Mouse (Mus musculus): ENCODE data around the gene 1110008P14Rik. TPM values are rescaled to one million over a fixed set of nuclear protein-coding genes. Genes with fewer than 3 reads are reported as not detected.
A peak's percentile ranks its signal among the peaks of the same experiment; 100 is the strongest.

Gene 1110008P14Rik
- total RNA-seq, 2 experiments from 2014 or later, result 341 to 349 TPM

DNA sequence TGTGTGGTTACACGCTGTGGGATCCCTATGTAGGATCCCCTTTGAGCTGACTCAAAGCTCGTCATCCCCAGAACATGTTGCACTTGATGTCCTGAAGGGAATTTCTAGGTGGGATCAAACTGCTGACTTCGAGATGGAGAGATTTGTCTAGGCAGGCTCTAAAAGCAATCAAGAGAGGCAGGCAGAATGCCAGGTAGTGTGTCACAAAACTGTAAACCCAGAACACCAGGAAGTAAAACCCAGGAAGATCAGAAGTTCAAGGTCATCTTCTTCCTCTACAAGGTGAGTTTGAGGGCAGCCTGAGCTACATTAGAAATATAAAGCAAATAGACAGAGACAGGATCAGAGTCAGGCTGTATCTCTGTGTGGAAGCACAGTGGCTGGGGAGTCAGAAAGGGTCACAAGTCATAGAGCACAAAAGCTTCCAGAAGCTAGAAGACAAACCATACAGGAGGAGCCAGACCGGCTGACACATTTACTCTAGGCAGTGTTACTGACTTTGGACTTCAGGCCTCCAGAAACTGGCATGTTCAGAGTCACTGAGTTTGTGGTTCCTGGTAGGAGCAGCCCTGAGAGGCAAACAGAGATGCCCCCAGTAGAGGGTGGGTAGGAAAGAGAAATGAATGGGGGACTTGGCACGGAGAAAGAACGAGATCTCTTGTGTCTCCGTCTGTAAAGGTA is 25.5 kb upstream of the 1110008P14Rik start:
- DNase-seq (ENCODE audit: extremely low spot score in 1 of 2, low spot score in 2 of 2), result no peak
- Histone ChIP-seq H3K4me3 (no peak overlapping the region), H3K27ac (no peak overlapping the region)
- TF ChIP-seq CTCF (IDR thresholded peaks at IDR 0.05), result no peak
- intact Hi-C loops (cut with DNase I), result no loop called here

DNA sequence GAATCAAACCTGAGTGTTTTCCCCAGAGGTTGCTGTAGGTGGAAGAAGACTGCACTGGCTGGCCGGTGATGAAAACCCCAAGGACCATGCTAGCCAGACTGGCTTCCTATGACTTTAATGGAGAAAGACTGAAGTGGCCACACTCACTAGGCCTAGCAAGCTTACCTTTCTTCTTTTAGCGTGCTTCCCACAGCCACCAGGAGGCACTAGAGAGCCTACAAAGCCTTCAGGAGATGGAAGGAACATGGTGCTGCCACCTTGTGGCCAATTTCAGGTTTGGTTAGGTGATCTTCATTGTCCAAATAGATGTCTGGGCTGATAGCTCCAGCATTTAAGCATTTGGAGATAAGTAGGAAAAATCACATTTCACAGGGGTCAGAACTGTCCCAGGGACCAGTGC is 22.9 kb upstream of the 1110008P14Rik start:
- TF ChIP-seq CTCF (IDR thresholded peaks at IDR 0.05), result no peak; the same call in none of the 2 replicates
- no peak overlapping the region for H3K4me3 ChIP-seq
- DNase-seq (ENCODE audit: extremely low spot score in 1 of 2, low spot score in 2 of 2), result peak; percentile 91 to 95
- intact Hi-C loops (cut with DNase I), result loop anchor here (1.0 kb wide), 1 partner anchor 83 kb away; no protein-coding TSS in a partner anchor
- H3K27ac ChIP-seq, result no peak overlapping the region

DNA sequence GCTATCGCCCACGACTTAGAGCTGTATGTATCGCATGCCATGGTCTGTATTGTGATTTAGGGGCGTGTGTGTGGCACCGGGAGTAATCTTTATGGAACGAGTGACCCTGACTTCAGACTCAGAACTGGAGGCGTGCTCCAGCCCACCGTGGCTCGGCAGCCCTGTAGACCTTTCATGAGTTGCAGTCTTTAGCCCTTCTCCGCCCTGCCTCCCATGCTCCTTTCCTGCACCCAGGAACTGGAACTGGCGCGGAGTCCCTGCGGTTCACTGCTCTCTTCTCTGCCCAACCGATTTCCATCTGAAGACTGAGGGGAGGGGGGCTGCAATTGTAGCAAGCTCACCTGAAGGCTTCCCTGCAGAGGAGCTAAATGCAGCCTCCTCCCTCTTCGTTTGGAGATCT is 15.0 kb upstream of the 1110008P14Rik start:
- intact Hi-C loops (cut with DNase I), result loop anchor here (2.0 kb wide), 2 partner anchors 34 to 170 kb away; no protein-coding TSS in a partner anchor
- Histone ChIP-seq H3K27ac (peak overlapping the region; percentile 97), H3K4me3 (peak overlapping the region; percentile 84)
- no peak for TF ChIP-seq CTCF (IDR thresholded peaks at IDR 0.05)
- DNase-seq (ENCODE audit: extremely low spot score in 1 of 2, low spot score in 2 of 2), result no peak

- intact Hi-C loops (cut with DNase I), result loop anchor here (2.0 kb wide), 2 partner anchors 33 to 171 kb away; no protein-coding TSS in a partner anchor
- DNase-seq (ENCODE audit: extremely low spot score in 1 of 2, low spot score in 2 of 2), result peak; percentile 91 to 92
- no peak; the same call in 1 of the 2 replicates for TF ChIP-seq CTCF (IDR thresholded peaks at IDR 0.05)
- H3K27ac ChIP-seq, result peak overlapping the region; percentile 97
- H3K4me3 ChIP-seq, result peak overlapping the region; percentile 84
Measured at GRCm38 (mm10) chr2:32395946-32396621, 14.3 kb upstream of the 1110008P14Rik start.

GRCm38 (mm10) chr2:32395484-32395945 is 13.8 kb upstream of the 1110008P14Rik start, which contains the start of gene Ptges2:
Gene Ptges2 (plus strand): TSS chr2:32395896.
- H3K27ac ChIP-seq, result peak within 1 kb of the TSS; percentile 97
- DNase-seq (ENCODE audit: extremely low spot score in 1 of 2, low spot score in 2 of 2), result peak; percentile 85 to 91
- intact Hi-C loops (cut with DNase I), result no loop called here
- no peak for TF ChIP-seq CTCF (IDR thresholded peaks at IDR 0.05)
- peak within 1 kb of the TSS; percentile 84 for H3K4me3 ChIP-seq

DNA sequence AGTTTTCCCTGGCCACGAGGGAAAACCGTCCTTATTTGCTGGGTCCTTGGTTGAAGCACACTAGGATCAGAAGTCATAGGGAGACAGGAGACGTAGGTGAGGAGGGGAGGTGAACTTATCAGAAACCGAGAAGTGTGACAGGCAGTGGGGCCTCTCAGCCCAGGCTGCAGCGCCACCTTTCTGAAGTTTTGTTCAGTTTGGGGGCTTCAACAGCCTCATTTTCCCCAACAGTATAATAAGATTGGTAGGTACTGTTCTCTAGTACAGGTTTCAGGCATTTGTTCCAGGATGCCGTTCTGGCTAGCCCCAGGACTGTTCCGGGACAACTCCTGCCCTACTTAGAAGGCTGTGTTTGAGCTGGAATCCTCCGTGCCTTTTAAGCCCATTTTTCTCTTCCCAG is 13.2 kb upstream of the 1110008P14Rik start:
- Histone ChIP-seq H3K27ac (peak overlapping the region; percentile 97), H3K4me3 (peak overlapping the region; percentile 84)
- TF ChIP-seq CTCF (IDR thresholded peaks at IDR 0.05), result peak; percentile 53
- intact Hi-C loops (cut with DNase I), result no loop called here
- no peak for DNase-seq (ENCODE audit: extremely low spot score in 1 of 2, low spot score in 2 of 2)

- Histone ChIP-seq H3K27ac (no peak overlapping the region), H3K4me3 (no peak overlapping the region)
- intact Hi-C loops (cut with DNase I), result no loop called here
- no peak for DNase-seq (ENCODE audit: extremely low spot score in 1 of 2, low spot score in 2 of 2)
- no peak for TF ChIP-seq CTCF (IDR thresholded peaks at IDR 0.05)
Measured at GRCm38 (mm10) chr2:32392063-32392462, 10.3 kb upstream of the 1110008P14Rik start.

DNA sequence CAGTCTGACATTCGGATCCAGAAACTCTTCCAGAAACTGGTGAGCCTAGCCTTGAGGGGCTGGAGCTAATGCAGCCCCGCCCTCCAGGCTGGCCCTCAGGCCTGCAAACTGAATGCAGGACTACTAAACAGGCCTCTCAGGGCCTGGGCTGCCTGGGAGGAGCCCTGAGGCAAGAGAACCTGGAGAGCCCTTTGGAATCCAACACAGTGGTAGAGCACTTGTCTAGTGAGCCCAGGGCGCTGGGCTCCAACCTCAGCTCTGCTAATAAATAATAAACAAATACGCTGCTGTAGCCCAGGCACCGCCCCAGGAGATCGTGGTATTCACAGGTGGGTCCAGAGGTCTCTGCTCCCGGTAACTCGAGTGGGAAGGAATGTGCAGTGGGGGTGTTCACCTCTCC is 9.1 kb upstream of the 1110008P14Rik start:
- no peak overlapping the region for H3K27ac ChIP-seq
- intact Hi-C loops (cut with DNase I), result no loop called here

GRCm38 (mm10) chr2:32389157-32389556 is 7.4 kb upstream of the 1110008P14Rik start:
- no peak for DNase-seq (ENCODE audit: extremely low spot score in 1 of 2, low spot score in 2 of 2)
- Histone ChIP-seq H3K27ac (no peak overlapping the region), H3K4me3 (no peak overlapping the region)
- intact Hi-C loops (cut with DNase I), result no loop called here
- TF ChIP-seq CTCF (IDR thresholded peaks at IDR 0.05), result no peak

More for the DNA sequence above, 9.1 kb upstream of the 1110008P14Rik start:
- no peak for DNase-seq (ENCODE audit: extremely low spot score in 1 of 2, low spot score in 2 of 2)
- TF ChIP-seq CTCF (IDR thresholded peaks at IDR 0.05), result no peak
- no peak overlapping the region for H3K4me3 ChIP-seq

GRCm38 (mm10) chr2:32387706-32388490 is 6.2 kb upstream of the 1110008P14Rik start, which contains the start of gene Lcn2:
Gene Lcn2 (minus strand): TSS chr2:32388252.
- intact Hi-C loops (cut with DNase I), result no loop called here
- no peak for TF ChIP-seq CTCF (IDR thresholded peaks at IDR 0.05)
- no peak within 1 kb of the TSS for H3K27ac ChIP-seq
- DNase-seq (ENCODE audit: extremely low spot score in 1 of 2, low spot score in 2 of 2), result no peak
- H3K4me3 ChIP-seq, result no peak within 1 kb of the TSS

GRCm38 (mm10) chr2:32382689-32383088 is 951 bp upstream of the 1110008P14Rik start:
- H3K27ac ChIP-seq, result peak overlapping the region; percentile 90; the same call in 1 of the 2 replicates
- DNase-seq (ENCODE audit: extremely low spot score in 1 of 2, low spot score in 2 of 2), result no peak
- no peak overlapping the region for H3K4me3 ChIP-seq
- intact Hi-C loops (cut with DNase I), result no loop called here
- no peak for TF ChIP-seq CTCF (IDR thresholded peaks at IDR 0.05)

Measured in left cerebral cortex, adult 2 months (tissue).